Mouse (Mus musculus): ENCODE measurements around the gene Dedd.
"Not testable (repeated sequence)": the region's sequence is repeated elsewhere in the genome, so short reads cannot be mapped to it uniquely, and the experiment has no call there.

The Dedd gene

DNA sequence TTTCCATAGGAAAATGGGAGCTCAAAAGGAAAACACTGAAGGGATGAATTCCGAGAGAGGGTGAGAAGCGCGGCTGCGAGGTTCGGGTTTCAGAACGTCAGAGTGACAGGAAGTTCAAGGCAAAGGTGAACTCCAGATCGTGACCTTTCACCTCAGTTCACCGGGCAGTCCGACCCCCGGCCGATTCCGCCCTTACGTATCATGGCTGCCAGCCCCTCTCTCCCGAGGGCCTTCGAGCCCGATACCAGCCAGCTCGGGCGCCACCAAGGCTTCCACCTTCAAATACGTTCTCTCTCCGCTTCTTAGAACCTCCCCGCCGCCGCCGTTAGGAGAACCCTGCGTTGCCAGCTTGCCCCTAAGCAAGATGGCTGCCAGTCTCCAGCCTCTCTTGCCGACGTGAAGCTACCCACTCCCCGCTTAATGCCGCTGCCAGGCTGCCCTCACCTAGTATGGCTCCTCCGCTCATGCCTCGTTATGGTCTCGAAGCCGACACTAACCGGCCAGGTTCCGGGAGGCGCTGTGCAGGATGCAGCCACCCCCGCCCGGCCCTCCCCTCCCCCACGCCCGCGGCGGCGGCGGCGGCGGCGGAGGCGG lies at the start of gene Dedd:
Dedd (plus strand) TSS at position 307 of the 594 bp plus-strand sequence.
- peak; percentile 92 for DNase-seq (ENCODE audit: extremely low read depth, insufficient read length, low spot score)

DNA sequence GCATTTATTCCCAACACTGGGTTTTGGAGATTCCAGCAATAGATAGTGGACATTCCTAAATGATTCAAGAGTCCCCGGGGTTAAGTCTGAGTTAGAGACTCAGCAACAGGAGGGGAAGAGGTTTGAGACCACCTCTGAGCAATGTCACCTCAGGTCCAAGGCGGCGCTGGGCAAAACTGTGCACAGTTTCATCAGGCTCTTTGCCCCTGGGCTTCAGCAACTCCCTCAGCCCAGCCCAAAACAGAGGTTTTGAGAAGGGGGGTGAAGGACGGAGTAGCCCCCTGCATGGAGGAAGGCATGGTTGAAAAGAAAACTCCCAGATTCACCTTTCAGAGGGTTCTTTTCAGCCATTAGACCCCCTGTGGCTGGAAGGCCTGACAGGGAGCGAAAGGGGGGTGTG lies 49.2 kb upstream of the Dedd start:
- no peak for DNase-seq (ENCODE audit: extremely low read depth, insufficient read length, low spot score)

DNA sequence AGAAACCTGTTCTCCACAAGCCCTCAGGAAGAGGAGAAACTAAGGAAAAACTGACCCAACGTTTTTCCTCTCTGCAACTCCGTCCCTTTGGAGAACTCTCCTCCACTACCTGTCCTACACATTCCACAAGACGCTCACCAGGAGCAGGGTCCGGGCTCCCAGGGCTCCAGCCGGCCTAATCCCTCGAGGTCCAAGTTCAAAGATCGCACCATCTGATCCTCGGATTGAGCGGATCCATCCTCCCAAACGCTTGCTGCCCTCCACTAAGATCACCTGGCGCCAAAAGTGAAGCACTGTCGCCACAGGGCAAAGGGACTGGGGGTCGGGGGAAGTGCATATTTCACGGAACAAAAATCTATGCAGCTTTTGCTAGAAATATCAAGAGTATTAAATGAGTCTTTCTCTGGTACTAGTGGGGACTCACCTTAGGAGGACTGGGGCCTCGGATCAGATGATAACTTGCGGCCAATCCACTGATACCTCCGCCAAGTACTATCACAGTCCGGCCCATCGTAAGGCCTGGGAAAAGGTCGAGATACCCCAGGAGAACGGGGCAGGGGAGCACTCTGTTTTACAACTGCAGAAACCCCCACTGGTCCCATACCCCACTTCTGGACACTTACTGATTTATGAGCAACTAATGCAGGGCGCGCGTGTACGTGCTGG lies 48.6 kb upstream of the Dedd start:
- no peak for DNase-seq (ENCODE audit: extremely low read depth, insufficient read length, low spot score)

DNA sequence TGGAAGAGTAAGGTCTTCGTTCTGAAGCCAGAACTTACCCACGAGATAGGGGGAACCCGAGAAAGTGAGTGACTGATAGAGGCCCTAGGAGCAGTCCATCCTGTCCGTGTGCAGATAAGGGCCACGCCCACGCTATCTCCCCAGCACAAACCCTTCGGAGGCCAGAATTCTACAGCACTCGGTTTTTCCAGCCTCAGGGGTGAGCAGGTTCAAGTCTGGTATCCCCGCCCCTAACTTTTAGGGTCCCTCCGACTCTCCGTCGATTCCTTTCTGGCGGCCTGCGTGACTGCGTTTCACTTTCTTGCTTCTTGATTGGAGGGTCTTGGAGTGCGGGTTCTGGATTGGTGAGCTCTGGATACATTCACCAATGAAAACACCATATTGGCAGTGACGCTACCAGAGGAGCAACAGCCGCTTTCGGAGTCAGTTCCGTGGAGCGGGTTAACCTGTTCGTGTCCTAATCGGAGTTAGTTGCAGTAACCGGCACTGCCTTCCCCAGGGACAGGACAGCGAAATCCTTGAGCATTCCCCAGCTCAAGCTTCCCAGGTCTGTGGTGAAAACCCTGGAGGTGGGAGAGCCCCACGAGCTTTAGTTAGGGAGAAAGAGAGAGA lies 47.9 kb upstream of the Dedd start, which contains the start of gene Ppox:
Ppox (minus strand) TSS at position 271 of the 612 bp plus-strand sequence.
- DNase-seq (ENCODE audit: extremely low read depth, insufficient read length, low spot score): peak; percentile 85

DNA sequence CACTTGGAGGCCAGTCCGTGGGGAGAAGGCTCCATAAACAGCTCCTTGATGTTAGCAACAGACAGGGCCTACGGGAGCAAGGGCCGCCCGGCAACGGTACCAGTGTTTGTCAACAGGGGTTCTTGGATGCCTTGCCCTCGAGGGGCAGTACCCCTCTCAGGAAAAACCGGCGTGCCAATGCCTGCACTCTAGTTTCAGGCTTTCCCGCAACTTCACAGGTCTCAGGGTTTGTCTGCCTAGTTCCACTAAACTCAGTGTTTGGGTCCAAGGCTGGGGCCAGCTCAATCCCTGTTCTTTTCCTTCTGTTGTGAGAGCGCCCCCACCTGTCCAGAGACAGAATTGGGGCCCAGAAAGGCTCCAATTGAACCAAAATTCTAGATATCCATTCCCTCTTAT lies 47.4 kb upstream of the Dedd start:
- DNase-seq (ENCODE audit: extremely low read depth, insufficient read length, low spot score): peak; percentile 81

DNA sequence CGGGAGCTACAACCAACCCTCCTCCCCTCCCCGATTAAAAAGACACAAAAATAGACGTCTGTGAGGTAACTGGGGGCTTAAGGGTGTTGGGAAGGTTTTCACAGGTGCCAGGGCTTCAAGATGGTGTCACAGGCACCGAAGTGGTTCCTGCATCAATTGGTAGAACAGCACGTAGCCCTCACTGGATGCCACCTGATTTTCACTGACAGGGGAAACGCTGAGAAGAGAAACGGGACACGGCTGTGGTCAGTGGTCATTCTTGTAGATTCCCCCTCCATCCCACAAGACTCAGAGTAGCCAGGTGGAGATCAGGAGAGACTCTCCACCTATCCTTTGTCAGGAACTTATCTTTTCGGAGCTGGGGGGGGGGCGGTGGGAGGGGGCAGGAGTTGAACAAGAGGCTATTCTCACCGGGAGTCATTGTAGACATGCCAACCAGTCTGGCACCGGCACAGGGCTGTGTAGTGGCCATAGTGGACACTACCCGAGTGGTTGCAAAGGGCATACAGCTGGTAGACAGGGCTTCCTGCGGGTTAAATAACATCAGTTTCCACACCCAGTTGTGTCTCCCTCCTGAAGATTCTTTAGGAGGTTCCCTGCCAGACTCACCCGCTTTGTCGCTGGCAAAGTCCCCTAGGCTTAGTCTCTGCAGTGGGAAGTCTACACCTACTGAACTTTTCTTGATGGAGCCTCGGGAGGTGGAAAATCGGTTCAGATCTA lies 46.7 kb upstream of the Dedd start:
- DNase-seq (ENCODE audit: extremely low read depth, insufficient read length, low spot score): no peak

DNA sequence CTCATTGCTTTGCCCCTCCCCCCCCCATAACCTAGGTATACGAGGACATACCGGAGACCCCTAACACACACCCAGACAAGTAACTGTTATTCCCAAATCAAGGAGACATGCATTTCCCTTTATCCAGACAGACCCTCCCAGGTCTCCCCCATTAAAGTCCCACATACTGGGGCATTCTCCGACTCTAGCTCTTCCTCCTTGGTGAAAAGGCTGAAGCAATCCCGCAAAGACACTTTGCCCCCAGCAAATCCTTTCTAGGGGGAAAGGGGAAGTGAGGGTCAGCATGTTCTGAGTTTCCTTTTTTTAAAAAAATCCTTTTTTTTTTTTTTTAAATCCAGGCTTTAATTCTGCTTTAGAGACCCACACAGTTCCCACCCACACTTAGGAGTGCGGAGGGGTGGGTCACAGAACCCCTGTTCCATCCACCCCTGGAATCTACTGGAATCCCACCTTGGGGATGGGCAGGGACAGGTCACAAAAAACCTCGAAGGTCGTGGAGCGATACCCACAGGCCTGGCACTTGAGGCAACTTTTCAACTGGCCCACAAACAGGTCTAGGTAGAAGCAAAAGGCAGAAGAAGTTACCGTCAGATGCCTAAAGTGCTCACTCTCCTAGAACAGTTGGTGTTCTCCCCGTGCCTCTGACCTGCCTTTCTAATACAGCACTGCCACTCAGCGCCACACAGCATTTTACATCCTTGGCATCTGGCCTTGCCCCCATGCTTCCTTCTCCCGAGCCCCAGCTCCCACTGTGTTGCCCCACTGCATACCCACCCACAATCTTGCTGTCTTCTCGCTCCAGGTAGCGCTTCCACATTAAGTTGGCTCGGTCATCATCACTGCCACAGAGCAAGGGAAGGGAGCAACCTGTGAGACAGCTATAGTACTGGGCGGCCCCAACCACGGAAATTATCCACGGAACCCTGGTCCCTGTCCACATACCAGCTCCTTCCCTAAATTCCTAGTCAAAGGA lies 45.5 kb upstream of the Dedd start:
- DNase-seq (ENCODE audit: extremely low read depth, insufficient read length, low spot score): no peak

DNA sequence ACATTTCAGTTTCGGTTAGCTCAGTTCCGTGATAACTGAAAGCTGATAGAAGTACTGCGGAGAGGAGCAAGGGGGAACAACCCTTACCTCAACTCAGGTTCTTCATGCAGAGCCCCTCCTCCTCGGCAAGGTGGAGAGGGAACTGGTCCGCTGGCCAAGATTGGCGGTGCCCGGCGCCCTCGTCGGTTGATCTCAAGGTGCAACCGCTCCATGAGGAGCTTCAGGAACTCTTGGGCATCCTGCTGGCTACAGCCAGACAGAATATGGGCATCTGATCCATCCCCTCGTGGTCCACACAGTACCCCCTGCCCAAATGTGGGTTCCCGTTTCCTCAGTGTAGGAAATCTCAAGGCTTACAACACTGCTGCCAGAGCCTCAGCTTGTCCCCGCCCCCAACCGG lies 44.5 kb upstream of the Dedd start:
- no peak for DNase-seq (ENCODE audit: extremely low read depth, insufficient read length, low spot score)

DNA sequence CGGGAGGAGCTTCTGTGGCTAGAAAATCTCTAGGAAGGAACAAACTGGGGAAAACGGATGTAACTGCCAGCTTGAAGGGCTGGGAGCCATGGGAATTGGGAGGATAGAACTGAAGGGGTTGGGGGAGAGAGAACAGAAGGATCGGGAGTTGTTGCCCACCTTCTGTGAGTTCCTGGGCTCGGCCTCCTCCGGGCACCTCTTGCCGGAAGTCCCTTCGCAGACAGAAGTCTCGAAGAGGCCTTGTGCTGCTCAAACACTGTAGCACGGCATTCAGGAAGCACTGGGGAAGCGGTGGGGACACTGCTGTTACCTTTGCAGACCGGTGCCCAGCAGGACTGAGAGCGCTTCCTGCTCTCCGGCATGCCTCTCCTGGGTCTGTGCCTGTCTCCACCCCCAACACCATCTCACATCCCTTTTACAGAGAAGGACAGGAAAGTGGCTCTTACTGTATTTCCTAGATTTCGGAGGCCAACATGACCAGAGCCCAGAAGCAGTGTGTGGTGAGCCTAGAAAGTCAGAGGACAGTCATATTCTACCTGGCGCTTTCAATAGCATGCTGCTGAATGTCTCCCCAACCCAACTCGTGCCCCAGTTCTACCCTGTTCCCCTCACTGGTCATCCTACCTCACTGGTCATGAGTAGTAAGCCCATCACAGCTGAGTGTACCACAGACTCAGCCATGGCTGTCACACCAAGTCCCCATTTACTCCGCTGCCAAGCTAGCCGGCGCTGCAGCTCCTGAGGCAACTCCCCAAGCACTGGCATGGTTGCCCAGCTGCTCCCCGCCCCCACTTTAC lies 43.7 kb upstream of the Dedd start:
- no peak for DNase-seq (ENCODE audit: extremely low read depth, insufficient read length, low spot score)

DNA sequence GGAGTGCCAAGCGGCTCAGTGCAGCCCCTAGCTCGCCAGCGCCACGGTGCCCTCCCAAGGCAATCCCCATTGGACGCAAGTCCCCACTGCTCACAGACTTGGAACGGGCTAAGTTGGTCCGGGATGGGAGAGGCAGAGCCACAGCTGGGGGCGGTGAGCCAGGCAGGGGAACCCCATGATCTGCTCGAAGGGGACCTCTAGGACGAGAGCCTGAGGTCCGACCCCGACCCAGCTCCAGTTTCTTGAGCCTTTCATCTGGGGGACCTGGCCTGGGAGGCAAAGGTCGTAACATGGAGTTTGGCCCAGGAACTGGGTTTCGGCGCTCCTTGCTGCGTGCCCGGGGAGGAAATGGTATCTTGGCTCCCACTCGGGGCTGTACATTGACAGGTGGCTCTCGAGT lies 42.4 kb upstream of the Dedd start:
- no peak for DNase-seq (ENCODE audit: extremely low read depth, insufficient read length, low spot score)

DNA sequence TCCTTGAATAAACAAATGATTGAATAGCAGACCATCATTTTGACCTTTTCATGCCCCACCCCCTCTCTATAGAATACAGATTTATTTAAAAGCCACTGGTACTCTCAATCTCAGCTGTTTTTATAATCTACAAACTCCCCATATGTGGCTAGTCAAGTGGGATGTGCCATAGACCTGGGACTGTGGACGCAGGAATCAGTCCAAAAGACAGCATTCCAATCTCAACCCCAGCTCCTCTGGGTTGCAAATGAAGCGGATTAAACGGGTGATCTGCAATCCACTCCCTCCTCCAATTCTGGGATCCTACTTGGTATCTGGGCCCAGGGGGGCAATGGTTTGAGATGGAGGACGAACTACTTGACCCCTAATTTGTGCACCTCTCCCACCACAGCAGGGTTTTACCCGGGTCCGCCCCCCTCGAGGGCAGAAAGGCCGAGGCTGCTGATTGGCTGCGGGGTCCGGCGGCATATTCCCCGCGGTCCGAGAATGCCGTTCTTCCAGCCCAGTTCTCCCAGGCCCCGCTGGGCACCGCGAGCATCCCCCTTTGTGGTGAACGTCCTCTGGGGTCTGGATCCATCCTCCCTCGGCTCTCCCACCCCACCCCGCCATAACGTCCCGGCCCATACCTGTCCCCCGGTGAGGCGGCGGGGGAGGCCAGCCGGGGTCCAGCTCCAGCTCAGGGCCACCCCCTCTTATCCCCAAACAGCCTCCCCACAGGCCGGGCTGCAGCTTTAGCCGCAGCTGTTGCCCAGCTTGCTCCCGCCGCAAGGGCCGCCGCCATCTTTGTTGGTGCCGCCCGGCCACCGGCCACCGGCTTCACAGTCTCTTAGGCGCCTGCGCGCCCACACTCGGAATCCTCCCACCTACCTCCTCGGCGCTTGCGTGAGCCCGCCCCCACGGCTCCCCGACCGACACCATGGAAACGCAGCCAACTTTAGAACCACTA lies 41.5 kb upstream of the Dedd start, which contains the start of gene Usp21:
Usp21 (minus strand) TSS at position 856 of the 946 bp plus-strand sequence.
- DNase-seq (ENCODE audit: extremely low read depth, insufficient read length, low spot score): peak; percentile 89

DNA sequence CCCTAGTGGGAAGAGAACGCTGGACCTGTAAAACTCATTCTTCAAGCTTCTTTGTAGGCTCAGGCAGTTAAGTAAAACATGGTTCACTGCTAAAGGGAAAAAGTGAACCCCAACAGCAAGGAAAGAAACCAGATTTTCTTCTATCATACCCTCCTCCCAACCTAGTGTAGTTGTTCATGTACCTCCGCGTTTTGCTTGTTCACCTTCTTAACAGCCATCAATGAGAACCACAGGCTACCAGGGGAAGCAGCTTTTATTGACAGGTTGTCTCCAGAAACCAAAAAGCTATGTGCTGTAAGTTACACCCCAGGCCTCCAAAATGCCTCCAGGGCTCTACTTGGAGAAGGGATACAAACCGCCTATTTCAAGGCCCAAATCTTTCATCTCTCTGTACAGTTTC lies 40.6 kb upstream of the Dedd start:
- DNase-seq (ENCODE audit: extremely low read depth, insufficient read length, low spot score): no peak

DNA sequence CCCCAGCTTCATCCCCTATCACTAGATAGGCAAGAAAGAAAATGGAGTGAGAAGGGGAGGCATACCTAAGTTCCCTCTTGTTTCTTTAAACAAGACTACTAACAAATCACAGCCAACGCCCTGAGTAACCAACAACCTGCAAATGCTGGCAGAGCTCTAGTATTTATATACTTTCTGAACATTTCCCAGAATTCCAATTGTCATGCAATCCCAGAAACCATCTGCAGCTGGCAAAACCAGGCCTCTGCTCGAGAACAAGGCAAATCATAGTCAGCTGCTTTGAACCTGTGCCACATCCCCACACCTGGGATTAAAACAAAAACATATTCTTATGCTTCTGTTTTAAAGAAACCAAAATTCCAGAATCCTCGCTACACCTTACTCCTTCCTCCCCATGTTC lies 35.6 kb upstream of the Dedd start:
- DNase-seq (ENCODE audit: extremely low read depth, insufficient read length, low spot score): no peak

DNA sequence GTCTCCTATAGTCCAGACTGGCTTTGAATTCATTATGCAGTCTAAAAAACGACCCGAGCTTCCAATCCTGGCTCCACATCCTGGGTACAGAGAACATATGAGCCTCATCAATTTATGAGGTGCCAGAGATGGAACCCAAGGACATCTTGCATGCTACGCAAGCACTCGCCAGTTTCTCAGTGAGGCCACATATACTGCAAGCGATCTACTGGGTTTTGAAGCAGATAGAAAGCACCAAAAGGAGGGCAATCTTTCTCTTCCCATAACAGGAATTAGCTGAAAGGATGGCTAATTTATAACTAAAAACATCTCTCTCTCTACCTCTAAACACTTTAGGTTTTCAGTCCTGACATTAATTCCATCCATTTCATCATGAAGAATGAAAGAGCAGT lies 35.0 kb upstream of the Dedd start:
- no peak for DNase-seq (ENCODE audit: extremely low read depth, insufficient read length, low spot score)

DNA sequence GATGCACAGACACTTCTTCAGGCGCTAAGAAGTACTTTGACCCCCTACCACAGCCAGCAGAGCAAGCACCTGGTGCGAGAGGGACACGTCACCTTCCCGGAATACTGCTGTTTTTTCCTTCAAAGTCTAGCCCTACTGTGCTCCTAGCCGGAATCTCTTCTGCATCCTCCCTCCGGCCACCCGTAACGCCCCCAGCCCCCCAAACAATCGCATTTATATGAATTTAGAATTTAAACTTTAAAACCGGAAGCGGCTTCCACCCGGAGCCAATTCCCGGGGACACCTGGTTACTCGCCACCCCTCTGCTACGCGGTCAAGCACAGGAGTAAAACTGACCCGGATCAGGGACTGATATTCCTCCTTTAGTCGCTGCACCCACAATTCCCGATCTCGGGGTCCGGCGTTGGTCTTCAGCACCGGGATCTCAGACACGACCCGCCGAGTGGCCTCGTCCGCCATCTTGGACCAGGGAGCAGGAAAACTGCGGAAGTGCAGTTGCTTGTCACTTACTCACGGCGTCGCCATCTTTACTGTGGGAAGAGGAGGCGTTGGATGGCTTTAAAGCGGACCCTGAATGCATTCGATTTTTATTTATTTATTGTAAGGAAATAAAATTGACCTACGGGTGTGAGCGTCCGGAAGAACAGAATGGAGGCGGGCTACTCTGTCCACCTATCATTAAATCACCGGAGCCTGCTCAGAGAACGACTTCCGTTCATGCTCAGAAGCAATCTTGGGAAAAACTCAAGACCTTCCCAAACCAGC lies 34.5 kb upstream of the Dedd start, which contains the start of gene Ufc1:
Ufc1 (minus strand) TSS at position 727 of the 765 bp plus-strand sequence.
- peak; percentile 88 for DNase-seq (ENCODE audit: extremely low read depth, insufficient read length, low spot score)

DNA sequence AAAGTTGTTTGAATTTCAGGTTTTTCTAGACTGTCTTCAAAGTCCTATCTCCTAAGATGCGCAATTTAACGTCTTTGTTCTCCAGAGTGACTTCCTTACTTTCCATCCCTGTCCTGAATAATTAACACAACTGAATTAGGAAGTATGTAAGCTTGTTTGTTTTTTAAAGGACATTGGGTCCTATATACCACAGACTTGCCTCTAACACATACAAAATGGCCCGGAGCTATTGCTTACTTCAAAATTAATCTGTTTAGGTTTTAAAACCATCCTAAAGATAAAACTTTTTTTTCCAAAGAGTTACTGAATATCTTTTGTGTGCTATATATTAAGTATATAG lies 33.9 kb upstream of the Dedd start:
- DNase-seq (ENCODE audit: extremely low read depth, insufficient read length, low spot score): no peak

DNA sequence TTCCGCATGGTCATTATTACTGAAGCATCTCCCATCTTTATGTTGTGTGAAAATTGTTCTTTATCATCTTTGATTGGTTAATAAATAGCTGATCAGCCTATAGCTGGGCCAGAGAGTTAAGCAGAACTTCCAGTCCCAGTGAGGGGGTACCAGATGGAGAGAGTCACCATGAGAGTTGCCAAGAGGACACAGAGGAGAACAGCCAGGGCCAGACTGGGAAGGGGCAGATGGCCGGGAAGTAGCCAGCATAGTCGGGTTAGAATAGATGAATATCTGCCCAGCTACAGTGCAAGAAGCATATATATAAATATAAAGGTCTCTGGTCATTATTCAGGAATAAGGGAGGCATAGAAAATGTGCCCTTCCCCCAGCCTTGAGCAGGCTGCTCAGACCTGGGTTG lies 30.7 kb upstream of the Dedd start:
- no peak for DNase-seq (ENCODE audit: extremely low read depth, insufficient read length, low spot score)

DNA sequence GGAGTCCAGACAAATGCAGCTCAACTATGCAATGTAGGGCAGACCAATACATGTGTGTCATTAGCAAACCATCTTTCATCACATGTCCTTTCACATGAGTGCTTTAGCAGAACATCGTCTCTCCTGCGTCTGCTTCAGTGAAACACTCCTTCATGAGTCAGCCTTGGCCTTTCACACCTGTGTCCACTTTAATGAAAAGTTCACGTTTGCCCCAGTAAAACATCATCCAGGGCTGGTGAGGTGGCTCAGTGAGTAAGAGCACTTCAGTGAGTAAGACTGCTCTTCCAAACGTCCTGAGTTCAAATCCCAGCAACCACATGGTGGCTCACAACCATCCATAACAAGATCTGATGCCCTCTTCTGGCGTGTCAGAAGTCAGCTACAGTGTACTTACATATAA lies 22.8 kb upstream of the Dedd start:
- not testable (repeated sequence) for DNase-seq (ENCODE audit: extremely low read depth, insufficient read length, low spot score)
